Mouse (Mus musculus): ENCODE results near the gene Vamp3.

GRCm38 (mm10) chr4:151068751-151069150 is 11.0 kb upstream of the Vamp3 start:
- TF ChIP-seq CTCF (conservative IDR thresholded peaks at IDR 0.05; ENCODE audit: insufficient read depth, insufficient read length, low read depth, low read length) (0 out of 2 replicates have a peak, but pooled peaks have one; percentile 19), POLR2A (IDR thresholded peaks at IDR 0.05; ENCODE audit: low read depth, low read length) (no peak)
